Mouse (Mus musculus): ENCODE data around the gene Ffar2. TPM values are rescaled to one million over a fixed set of nuclear protein-coding genes. Genes with fewer than 3 reads are reported as not detected.
"Not testable (repeated sequence)": the region's sequence is repeated elsewhere in the genome, so short reads cannot be mapped to it uniquely, and the experiment has no call there.

The Ffar2 gene
- polyA plus RNA-seq, 1 experiment from 2014 or later, result not detected

GRCm38 (mm10) chr7:30832261-30832660 lies 8.7 kb upstream of the Ffar2 start:
- H3K36me3 ChIP-seq (ENCODE audit: control insufficient read depth, insufficient read depth, low read length), result no peaks in the 10 kb centered on the region
- DNase-seq, result no peak
- WGBS, result 77% methylated on average over 17 of the region's 17 CpGs
- no peak overlapping the region for H3K4me3 ChIP-seq (replicated peaks; ENCODE audit: low read depth, low read length)
- H3K9ac ChIP-seq (replicated peaks; ENCODE audit: low read length), result no peak overlapping the region
- ATAC-seq (ENCODE audit: low FRiP score, low TSS enrichment), result no peak
- H3K9me3 ChIP-seq (ENCODE audit: control insufficient read depth, low read length), result no peaks in the 10 kb centered on the region
- H3K27me3 ChIP-seq (ENCODE audit: control insufficient read depth, insufficient read depth, low read length), result no peaks in the 10 kb centered on the region
- no peaks in the 10 kb centered on the region for H3K4me1 ChIP-seq (ENCODE audit: control insufficient read depth, insufficient read depth, low read length)
- H3K27ac ChIP-seq (replicated peaks; ENCODE audit: low read depth, low read length), result no peak overlapping the region
- no peak overlapping the region for H3K4me2 ChIP-seq (ENCODE audit: low read length)

- Histone ChIP-seq H3K27me3 (ENCODE audit: control insufficient read depth, insufficient read depth, low read length) (no peaks in the 10 kb centered on the region), H3K9ac (replicated peaks; ENCODE audit: low read length) (no peak overlapping the region), H3K9me3 (ENCODE audit: control insufficient read depth, low read length) (no peaks in the 10 kb centered on the region), H3K36me3 (ENCODE audit: control insufficient read depth, insufficient read depth, low read length) (no peaks in the 10 kb centered on the region), H3K4me1 (ENCODE audit: control insufficient read depth, insufficient read depth, low read length) (no peaks in the 10 kb centered on the region), H3K4me3 (replicated peaks; ENCODE audit: low read depth, low read length) (no peak overlapping the region), H3K27ac (replicated peaks; ENCODE audit: low read depth, low read length) (no peak overlapping the region), H3K4me2 (ENCODE audit: low read length) (no peak overlapping the region)
- ATAC-seq (ENCODE audit: low FRiP score, low TSS enrichment) (no peak), DNase-seq (no peak)
- 65% methylated on average over 3 of the region's 3 CpGs for WGBS
Observed at GRCm38 (mm10) chr7:30829428-30829827, 5.9 kb upstream of the Ffar2 start.

GRCm38 (mm10) chr7:30828871-30829270 lies 5.3 kb upstream of the Ffar2 start:
- H3K9me3 ChIP-seq (ENCODE audit: control insufficient read depth, low read length); H3K27ac ChIP-seq (replicated peaks; ENCODE audit: low read depth, low read length); H3K27me3 ChIP-seq (ENCODE audit: control insufficient read depth, insufficient read depth, low read length); H3K9ac ChIP-seq (replicated peaks; ENCODE audit: low read length); DNase-seq; H3K4me2 ChIP-seq (ENCODE audit: low read length); ATAC-seq (ENCODE audit: low FRiP score, low TSS enrichment); H3K4me1 ChIP-seq (ENCODE audit: control insufficient read depth, insufficient read depth, low read length); H3K36me3 ChIP-seq (ENCODE audit: control insufficient read depth, insufficient read depth, low read length); H3K4me3 ChIP-seq (replicated peaks; ENCODE audit: low read depth, low read length): not testable (repeated sequence)

- WGBS, result 95% methylated on average over 10 of the region's 10 CpGs
- no peak overlapping the region for H3K4me3 ChIP-seq (replicated peaks; ENCODE audit: low read depth, low read length)
- H3K27ac ChIP-seq (replicated peaks; ENCODE audit: low read depth, low read length), result no peak overlapping the region
- H3K27me3 ChIP-seq (ENCODE audit: control insufficient read depth, insufficient read depth, low read length), result no peaks in the 10 kb centered on the region
- no peak overlapping the region for H3K4me2 ChIP-seq (ENCODE audit: low read length)
- no peaks in the 10 kb centered on the region for H3K4me1 ChIP-seq (ENCODE audit: control insufficient read depth, insufficient read depth, low read length)
- H3K9me3 ChIP-seq (ENCODE audit: control insufficient read depth, low read length), result no peaks in the 10 kb centered on the region
- no peak overlapping the region for H3K9ac ChIP-seq (replicated peaks; ENCODE audit: low read length)
- ATAC-seq (ENCODE audit: low FRiP score, low TSS enrichment) (no peak), DNase-seq (no peak)
- H3K36me3 ChIP-seq (ENCODE audit: control insufficient read depth, insufficient read depth, low read length), result no peaks in the 10 kb centered on the region
Observed at GRCm38 (mm10) chr7:30826660-30827059, 3.1 kb upstream of the Ffar2 start.

- ATAC-seq (ENCODE audit: low FRiP score, low TSS enrichment) (no peak), DNase-seq (no peak)
- Histone ChIP-seq H3K36me3 (ENCODE audit: control insufficient read depth, insufficient read depth, low read length) (no peaks in the 10 kb centered on the region), H3K9ac (replicated peaks; ENCODE audit: low read length) (no peak overlapping the region), H3K4me1 (ENCODE audit: control insufficient read depth, insufficient read depth, low read length) (no peaks in the 10 kb centered on the region), H3K27me3 (ENCODE audit: control insufficient read depth, insufficient read depth, low read length) (no peaks in the 10 kb centered on the region), H3K27ac (replicated peaks; ENCODE audit: low read depth, low read length) (no peak overlapping the region), H3K4me3 (replicated peaks; ENCODE audit: low read depth, low read length) (no peak overlapping the region), H3K4me2 (ENCODE audit: low read length) (no peak overlapping the region), H3K9me3 (ENCODE audit: control insufficient read depth, low read length) (no peaks in the 10 kb centered on the region)
- 92% methylated on average over 3 of the region's 3 CpGs for WGBS
Observed at GRCm38 (mm10) chr7:30824306-30824705, 731 bp upstream of the Ffar2 start.

- Histone ChIP-seq H3K9ac (replicated peaks; ENCODE audit: low read length) (no peak overlapping the region), H3K27me3 (ENCODE audit: control insufficient read depth, insufficient read depth, low read length) (no peaks in the 10 kb centered on the region), H3K4me2 (ENCODE audit: low read length) (no peak overlapping the region), H3K9me3 (ENCODE audit: control insufficient read depth, low read length) (no peaks in the 10 kb centered on the region), H3K4me3 (replicated peaks; ENCODE audit: low read depth, low read length) (no peak overlapping the region), H3K36me3 (ENCODE audit: control insufficient read depth, insufficient read depth, low read length) (no peaks in the 10 kb centered on the region), H3K27ac (replicated peaks; ENCODE audit: low read depth, low read length) (no peak overlapping the region), H3K4me1 (ENCODE audit: control insufficient read depth, insufficient read depth, low read length) (no peaks in the 10 kb centered on the region)
- no peak for ATAC-seq (ENCODE audit: low FRiP score, low TSS enrichment)
- no peak for DNase-seq
- 88% methylated on average over 5 of the region's 5 CpGs for WGBS
Observed at GRCm38 (mm10) chr7:30821532-30821931, 2.0 kb downstream of the Ffar2 start.

GRCm38 (mm10) chr7:30820854-30821445 lies 2.6 kb downstream of the Ffar2 start:
- ATAC-seq (ENCODE audit: low FRiP score, low TSS enrichment) (no peak), DNase-seq (no peak)
- 68% methylated on average over 7 of the region's 7 CpGs for WGBS
- no peak overlapping the region for H3K9ac ChIP-seq (replicated peaks; ENCODE audit: low read length)
- no peak overlapping the region for H3K27ac ChIP-seq (replicated peaks; ENCODE audit: low read depth, low read length)
- H3K27me3 ChIP-seq (ENCODE audit: control insufficient read depth, insufficient read depth, low read length), result no peaks in the 10 kb centered on the region
- no peaks in the 10 kb centered on the region for H3K36me3 ChIP-seq (ENCODE audit: control insufficient read depth, insufficient read depth, low read length)
- H3K4me3 ChIP-seq (replicated peaks; ENCODE audit: low read depth, low read length), result no peak overlapping the region
- H3K9me3 ChIP-seq (ENCODE audit: control insufficient read depth, low read length), result no peaks in the 10 kb centered on the region
- no peak overlapping the region for H3K4me2 ChIP-seq (ENCODE audit: low read length)
- H3K4me1 ChIP-seq (ENCODE audit: control insufficient read depth, insufficient read depth, low read length), result no peaks in the 10 kb centered on the region

GRCm38 (mm10) chr7:30820131-30820530 lies 3.4 kb downstream of the Ffar2 start:
- Histone ChIP-seq H3K27me3 (ENCODE audit: control insufficient read depth, insufficient read depth, low read length) (no peaks in the 10 kb centered on the region), H3K27ac (replicated peaks; ENCODE audit: low read depth, low read length) (no peak overlapping the region), H3K36me3 (ENCODE audit: control insufficient read depth, insufficient read depth, low read length) (no peaks in the 10 kb centered on the region), H3K9me3 (ENCODE audit: control insufficient read depth, low read length) (no peaks in the 10 kb centered on the region), H3K9ac (replicated peaks; ENCODE audit: low read length) (no peak overlapping the region), H3K4me3 (replicated peaks; ENCODE audit: low read depth, low read length) (no peak overlapping the region), H3K4me1 (ENCODE audit: control insufficient read depth, insufficient read depth, low read length) (no peaks in the 10 kb centered on the region), H3K4me2 (ENCODE audit: low read length) (no peak overlapping the region)
- WGBS, result 78% methylated on average over 6 of the region's 6 CpGs
- ATAC-seq (ENCODE audit: low FRiP score, low TSS enrichment), result no peak
- DNase-seq, result no peak

GRCm38 (mm10) chr7:30812291-30812807 lies 11.2 kb downstream of the Ffar2 start:
- Histone ChIP-seq H3K27me3 (ENCODE audit: control insufficient read depth, insufficient read depth, low read length) (no peaks in the 10 kb centered on the region), H3K27ac (replicated peaks; ENCODE audit: low read depth, low read length) (no peak overlapping the region), H3K9me3 (ENCODE audit: control insufficient read depth, low read length) (no peaks in the 10 kb centered on the region), H3K4me1 (ENCODE audit: control insufficient read depth, insufficient read depth, low read length) (no peaks in the 10 kb centered on the region), H3K4me2 (ENCODE audit: low read length) (no peak overlapping the region), H3K4me3 (replicated peaks; ENCODE audit: low read depth, low read length) (no peak overlapping the region), H3K36me3 (ENCODE audit: control insufficient read depth, insufficient read depth, low read length) (no peaks in the 10 kb centered on the region), H3K9ac (replicated peaks; ENCODE audit: low read length) (no peak overlapping the region)
- ATAC-seq (ENCODE audit: low FRiP score, low TSS enrichment) (no peak), DNase-seq (no peak)
- 59% methylated on average over 6 of the region's 6 CpGs for WGBS

All from midbrain, embryonic 14.5 days (tissue).